Mouse (Mus musculus): ENCODE measurements around the gene Prkcg.

GRCm38 (mm10) chr7:3262789-3263188 lies 26.2 kb upstream of the Prkcg start:
- TF ChIP-seq POLR2AphosphoS2 (IDR thresholded peaks at IDR 0.05; ENCODE audit: low read depth, low read length), result no peak
- no peak for TF ChIP-seq MAZ (IDR thresholded peaks at IDR 0.05; ENCODE audit: low read depth, low read length)
- TF ChIP-seq UBTF (IDR thresholded peaks at IDR 0.05; ENCODE audit: low read depth, low read length), result no peak
- TF ChIP-seq CTCF (conservative IDR thresholded peaks at IDR 0.05 in 1 of 2, IDR thresholded peaks at IDR 0.05 in 1 of 2; ENCODE audit: low read depth in 2 of 2, low read length in 2 of 2), result peak; percentile 67 to 87
- TF ChIP-seq POLR2A (IDR thresholded peaks at IDR 0.05; ENCODE audit: low read depth, low read length), result no peak
- TF ChIP-seq NRF1 (IDR thresholded peaks at IDR 0.05; ENCODE audit: low read depth, low read length), result no peak
- TF ChIP-seq EP300 (IDR thresholded peaks at IDR 0.05; ENCODE audit: low read length), result no peak
- TF ChIP-seq NELFE (IDR thresholded peaks at IDR 0.05; ENCODE audit: low read depth, low read length), result no peak
- TF ChIP-seq SIN3A (IDR thresholded peaks at IDR 0.05; ENCODE audit: low read length), result no peak
- TF ChIP-seq USF1 (IDR thresholded peaks at IDR 0.05; ENCODE audit: low read depth, low read length), result no peak
- TF ChIP-seq ETS1 (conservative IDR thresholded peaks at IDR 0.05; ENCODE audit: low read depth, low read length), result no peak
- TF ChIP-seq MYC (IDR thresholded peaks at IDR 0.05; ENCODE audit: low read depth, low read length), result no peak
- no peak for TF ChIP-seq MAX (IDR thresholded peaks at IDR 0.05; ENCODE audit: low read length)
- TF ChIP-seq CHD2 (IDR thresholded peaks at IDR 0.05; ENCODE audit: low read length), result no peak
